Mouse (Mus musculus) lung, adult 2 months (tissue): ENCODE measurements at regions not wholly inside any gene's neighbourhood (a gene's known extent, or its start where the extent isn't known, plus 50 kb on each side); places are given as distances from the start of the nearest gene placed in this dataset.

Experiments
- DNase-seq: peaks from one replicate; pipeline ENCODE4 v3.0.0; 2022
- H3K4me1 ChIP-seq: fragments of 200-500 bp; 2 replicates; pipeline ENCODE4 v1.6.1; 2011; ENCODE audit warnings: low read length; ENCODE audit not compliant: control insufficient read depth, insufficient read depth
- H3K4me3 ChIP-seq: fragments of 200-500 bp; replicated peaks from 2 replicates; pipeline ENCODE3; 2011; ENCODE audit warnings: low read depth, mild to moderate bottlenecking, control low read depth, low read length; ENCODE audit errors: extremely low read depth
- CTCF ChIP-seq: fragments of 200-500 bp; IDR thresholded peaks from 2 replicates; pipeline ENCODE4 v1.5.1; 2011; ENCODE audit warnings: mild to moderate bottlenecking, low read length, control low read depth; ENCODE audit not compliant: insufficient read depth
- POLR2A ChIP-seq: fragments of 200-500 bp; IDR thresholded peaks from 2 replicates; pipeline ENCODE4 v1.6.1; 2011; ENCODE audit warnings: low read depth, mild to moderate bottlenecking, control low read depth, low read length, borderline replicate concordance; ENCODE audit errors: extremely low read depth
- WGBS: fragments of 180-500 bp; shearing (Covaris S2); methylation state at CpG from one replicate; pipeline ENCODE4 v1.1.7; 2018; 5-methylcytosine and 5-hydroxymethylcytosine counted together

GRCm38 (mm10) chr7:73302501-73302900, 72.8 kb upstream of the Rgma start:
- 70% methylated on average over 3 of the region's 3 CpGs for WGBS

GRCm38 (mm10) chr7:73303818-73304217, 71.5 kb upstream of the Rgma start:
- TF ChIP-seq POLR2A = no peak
- no peak for TF ChIP-seq CTCF
- DNase-seq = no peak
- no peak overlapping the region for H3K4me3 ChIP-seq
- 62% methylated on average over 9 of the region's 9 CpGs for WGBS
- H3K4me1 ChIP-seq = no peaks in the 10 kb centered on the region

More at GRCm38 (mm10) chr7:73302501-73302900, 72.8 kb upstream of the Rgma start:
- TF ChIP-seq CTCF (no peak), POLR2A (no peak)
- no peak overlapping the region for H3K4me3 ChIP-seq
- DNase-seq = no peak
- no peaks in the 10 kb centered on the region for H3K4me1 ChIP-seq

GRCm38 (mm10) chr7:73304799-73305198, 70.5 kb upstream of the Rgma start:
- WGBS = 42% methylated on average over 9 of the region's 9 CpGs
- TF ChIP-seq POLR2A (no peak), CTCF (no peak)
- H3K4me3 ChIP-seq = no peak overlapping the region
- H3K4me1 ChIP-seq = no peaks in the 10 kb centered on the region
- DNase-seq = no peak

- no peak for DNase-seq
- Histone ChIP-seq H3K4me1 (no peaks in the 10 kb centered on the region), H3K4me3 (no peak overlapping the region)
- TF ChIP-seq CTCF = no peak
- no peak for TF ChIP-seq POLR2A
- 30% methylated on average over 14 of the region's 14 CpGs for WGBS
Observed at GRCm38 (mm10) chr7:73305286-73305975, 69.9 kb upstream of the Rgma start.

GRCm38 (mm10) chr7:73306296-73306695, 69.0 kb upstream of the Rgma start:
- 73% methylated on average over 6 of the region's 6 CpGs for WGBS
- no peaks in the 10 kb centered on the region for H3K4me1 ChIP-seq
- H3K4me3 ChIP-seq = no peak overlapping the region
- no peak for DNase-seq
- TF ChIP-seq POLR2A = no peak
- no peak for TF ChIP-seq CTCF

GRCm38 (mm10) chr7:73306728-73307127, 68.6 kb upstream of the Rgma start:
- no peak for DNase-seq
- 83% methylated on average over 5 of the region's 5 CpGs for WGBS
- H3K4me1 ChIP-seq = no peaks in the 10 kb centered on the region
- H3K4me3 ChIP-seq = no peak overlapping the region
- TF ChIP-seq POLR2A (no peak), CTCF (no peak)

GRCm38 (mm10) chr7:73307586-73308490, 67.5 kb upstream of the Rgma start:
- 56% methylated on average over 13 of the region's 13 CpGs for WGBS
- TF ChIP-seq CTCF (no peak), POLR2A (no peak)
- Histone ChIP-seq H3K4me1 (no peaks in the 10 kb centered on the region), H3K4me3 (no peak overlapping the region)
- no peak for DNase-seq

GRCm38 (mm10) chr7:73308981-73309380, 66.3 kb upstream of the Rgma start:
- no peak for DNase-seq
- WGBS = 55% methylated on average over 7 of the region's 7 CpGs
- Histone ChIP-seq H3K4me3 (no peak overlapping the region), H3K4me1 (no peaks in the 10 kb centered on the region)
- TF ChIP-seq CTCF (no peak), POLR2A (no peak)

GRCm38 (mm10) chr7:73310056-73310455, 65.3 kb upstream of the Rgma start:
- TF ChIP-seq CTCF (no peak), POLR2A (no peak)
- WGBS = 96% methylated on average over 10 of the region's 10 CpGs
- DNase-seq = no peak
- H3K4me1 ChIP-seq = no peaks in the 10 kb centered on the region
- H3K4me3 ChIP-seq = no peak overlapping the region
